ENCODE assay signal across 18 mouse cellular contexts in the genomic region with DNA sequence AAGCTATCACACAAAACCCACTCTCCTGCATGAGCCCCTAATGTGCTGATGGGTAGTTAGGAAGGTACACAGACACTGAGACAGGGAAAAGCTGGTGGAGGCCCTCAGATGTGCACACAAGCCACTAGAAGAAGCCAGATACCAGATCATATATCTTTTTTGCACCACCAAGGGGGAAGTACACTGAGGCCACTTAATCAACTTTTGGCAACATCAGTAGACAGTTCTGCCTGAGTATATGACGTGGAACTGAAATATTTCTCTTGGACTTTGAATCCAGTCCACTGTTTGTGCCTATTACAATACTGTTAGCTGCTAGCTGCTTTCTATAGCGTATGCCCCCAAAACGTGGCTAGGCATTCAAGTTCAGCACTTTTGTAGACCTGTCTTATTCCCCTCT.
"Had no signal": no experiment of that assay in that cellular context is flagged by ENCODE, and none has a peak within 500 bp of the region (broad histone marks: within the 10 kb centered on the region; RNA-seq: fewer than 3 reads in every experiment).

No protein-coding gene starts in this region.

- H3K4me2 ChIP-seq: limb, embryonic 12.5 days; liver, embryonic 13.5 days; midbrain, embryonic 11.5 days; neural tube, embryonic 13.5 days had no signal

- H3K9me3 ChIP-seq: limb, embryonic 12.5 days; liver, embryonic 13.5 days; megakaryocyte, embryonic 14.5 days; neural tube, embryonic 13.5 days had no signal

- H3K9ac ChIP-seq: limb, embryonic 12.5 days; liver, embryonic 13.5 days; liver, postnatal 0 days; neural tube, embryonic 13.5 days had no signal

- H3K36me3 ChIP-seq: limb, embryonic 12.5 days; liver, embryonic 13.5 days; neural tube, embryonic 13.5 days had no signal

- H3K4me3 ChIP-seq: limb, embryonic 12.5 days; liver, embryonic 13.5 days; megakaryocyte, embryonic 14.5 days; neural tube, embryonic 13.5 days had no signal

- DNase-seq: kidney, adult 2 months; kidney, postnatal 36 days; layer of hippocampus, adult 9-11 months; layer of hippocampus, postnatal 36 days; liver; liver, embryonic 13.5 days; liver, postnatal 0 days; retina, postnatal 1 day; right cerebral cortex, postnatal 4 days; spleen, adult 18-20 months; thymus, postnatal 36 days had no signal

- H3K27ac ChIP-seq: limb, embryonic 12.5 days; liver, embryonic 13.5 days; macrophage; neural tube, embryonic 13.5 days had no signal

- H3K27me3 ChIP-seq: limb, embryonic 12.5 days; liver, embryonic 13.5 days; neural tube, embryonic 13.5 days had no signal

- H3K4me1 ChIP-seq: liver, embryonic 13.5 days had no signal

- ATAC-seq: intestine, embryonic 16.5 days; liver, postnatal 0 days; midbrain, embryonic 16.5 days had no signal
